Mouse (Mus musculus) CD4-positive, CD25-positive, alpha-beta regulatory T cell, adult 2 months (primary cell): ENCODE measurements around the gene Arhgef11.

Experiments
- DNase-seq: peaks from one replicate; pipeline ENCODE4 v3.0.0-alpha.2; 2012; ENCODE audit warnings: low read depth, low spot score

Arhgef11 gene

DNA sequence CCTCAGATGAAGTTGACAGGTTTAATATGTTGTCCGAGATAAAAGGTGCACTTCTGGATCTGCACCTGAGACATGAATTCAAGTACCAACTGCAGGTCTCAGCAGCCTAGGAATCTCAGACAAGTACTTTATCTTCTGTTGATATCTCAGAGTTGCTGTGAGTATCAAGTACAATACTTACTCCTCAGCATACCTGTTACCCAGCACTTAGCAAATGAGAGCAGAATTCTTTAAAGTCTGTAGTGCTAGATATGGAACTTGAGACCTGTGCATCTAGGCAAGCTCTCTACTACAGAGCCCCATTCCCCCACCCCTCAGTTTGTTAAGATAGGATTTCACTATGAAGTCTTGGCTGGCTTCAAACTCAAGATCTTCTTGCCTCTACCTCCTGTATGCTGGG is 43.9 kb downstream of the Arhgef11 start:
- DNase-seq = no peak

- no peak for DNase-seq
These were observed 101.2 kb downstream of the Arhgef11 start for GRCm38 (mm10) chr3:87718525-87718924.

DNA sequence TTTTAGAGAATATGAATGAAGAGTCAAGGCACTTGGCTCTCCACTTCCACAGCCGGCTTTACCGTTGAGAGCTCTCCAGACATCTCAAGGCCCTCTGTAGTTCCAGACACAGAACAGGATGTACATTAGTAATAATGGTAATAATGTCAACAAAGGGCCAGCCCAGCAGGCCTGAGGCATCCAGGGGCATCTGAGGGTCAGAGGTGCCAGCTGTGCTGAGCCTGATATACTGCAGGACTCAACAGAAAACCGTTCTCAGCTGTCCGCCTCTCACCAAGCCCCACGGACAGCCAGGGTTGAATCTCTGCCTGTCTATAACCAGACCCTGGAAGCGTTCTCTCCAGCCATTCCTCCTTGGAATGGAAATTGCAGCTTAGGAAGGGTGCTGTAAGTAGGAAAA is 107.2 kb downstream of the Arhgef11 start:
- no peak for DNase-seq

DNA sequence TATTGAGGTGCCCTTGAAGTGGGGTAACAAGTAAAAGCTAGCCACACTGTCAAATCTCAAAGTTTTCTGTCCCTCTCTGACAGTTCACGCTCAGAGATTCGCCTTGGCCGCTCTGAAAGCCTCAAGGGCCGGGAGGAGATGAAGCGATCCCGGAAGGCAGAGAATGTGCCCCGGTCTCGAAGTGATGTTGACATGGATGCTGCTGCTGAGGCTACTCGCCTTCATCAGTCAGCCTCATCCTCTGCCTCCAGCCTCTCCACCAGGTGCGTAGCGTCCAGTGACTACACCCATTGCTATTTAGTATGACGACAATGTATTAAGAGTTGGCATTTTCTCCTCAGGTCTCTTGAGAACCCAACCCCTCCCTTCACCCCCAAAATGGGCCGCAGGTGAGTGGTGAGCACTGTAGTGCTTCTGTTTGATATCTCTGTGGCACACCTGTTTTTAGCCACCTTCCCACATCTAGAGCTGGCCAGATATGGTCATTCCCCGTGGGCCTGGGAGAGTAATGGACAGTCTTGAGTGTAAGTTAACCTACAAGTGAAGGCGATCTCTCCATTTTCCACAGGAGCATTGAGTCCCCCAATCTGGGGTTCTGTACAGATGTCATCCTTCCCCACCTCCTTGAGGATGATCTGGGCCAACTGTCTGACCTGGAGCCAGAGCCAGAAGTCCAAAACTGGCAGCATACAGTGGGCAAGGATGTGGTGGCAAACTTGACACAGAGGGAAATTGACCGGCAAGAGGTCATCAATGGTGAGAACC is 108.2 kb downstream of the Arhgef11 start:
- no peak for DNase-seq

- no peak for DNase-seq
These were observed 108.8 kb downstream of the Arhgef11 start for GRCm38 (mm10) chr3:87726191-87726590.

DNA sequence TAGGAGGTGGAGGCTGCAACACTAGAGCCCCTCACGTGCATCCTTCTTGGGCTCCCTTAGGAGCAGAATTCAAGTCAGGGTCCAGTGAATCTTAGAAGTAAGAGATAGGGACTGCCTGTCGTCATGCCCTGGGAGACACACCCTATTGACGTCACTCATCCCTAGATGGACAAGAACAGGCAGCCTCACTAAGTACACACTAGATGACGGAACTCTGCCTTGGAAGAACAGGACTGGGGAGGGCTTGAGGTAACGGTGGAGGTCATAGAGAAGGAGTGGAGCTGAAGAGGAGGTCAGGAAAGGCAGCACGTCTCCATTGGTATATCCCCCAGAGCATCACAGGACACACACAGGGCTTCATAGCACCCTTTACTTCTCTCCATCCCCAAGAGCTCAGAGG is 111.3 kb downstream of the Arhgef11 start:
- DNase-seq = no peak

GRCm38 (mm10) chr3:87733098-87733497 is 115.7 kb downstream of the Arhgef11 start:
- DNase-seq = no peak

DNA sequence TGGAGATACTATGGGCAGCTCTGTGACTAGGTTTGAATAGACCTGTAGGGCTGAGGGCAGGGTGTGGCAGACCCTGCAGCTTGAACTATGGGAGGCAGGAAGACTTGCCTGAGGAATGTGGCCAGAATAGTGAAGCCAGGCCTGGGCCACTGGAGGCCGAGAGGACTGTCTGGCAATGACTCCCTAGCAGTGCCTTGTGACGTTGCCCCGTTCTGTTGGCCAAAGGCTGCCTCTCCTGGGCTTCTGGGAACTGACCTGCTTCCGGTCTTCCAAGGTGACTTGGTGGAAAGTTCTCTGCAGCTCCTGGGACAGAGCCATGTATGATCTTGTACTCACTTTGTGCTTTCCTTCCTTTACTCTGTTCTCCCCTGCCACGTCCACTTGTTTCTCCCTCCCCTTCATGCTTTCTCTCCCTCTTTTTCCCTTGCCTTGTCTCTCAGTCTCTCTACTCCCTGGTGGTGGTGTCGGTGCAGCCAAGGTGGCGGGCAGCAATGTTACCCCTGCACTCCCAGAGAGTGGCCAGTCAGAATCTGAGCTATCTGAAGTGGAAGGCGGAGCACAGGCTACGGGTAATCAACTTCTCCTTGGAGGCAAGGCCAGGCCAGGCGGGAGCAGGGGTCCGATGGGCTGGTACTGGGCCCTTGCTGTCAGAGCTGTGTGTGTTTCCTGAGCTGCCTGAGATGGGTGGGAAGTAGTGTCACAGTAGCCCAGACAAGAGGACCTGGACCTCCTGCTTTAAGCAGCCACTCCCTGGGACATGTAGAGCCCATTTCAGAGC is 116.8 kb downstream of the Arhgef11 start:
- no peak for DNase-seq

GRCm38 (mm10) chr3:87735335-87735734 is 118.0 kb downstream of the Arhgef11 start:
- no peak for DNase-seq

GRCm38 (mm10) chr3:87738906-87739305 is 121.5 kb downstream of the Arhgef11 start:
- no peak for DNase-seq

- no peak for DNase-seq
These were observed 124.7 kb downstream of the Arhgef11 start for GRCm38 (mm10) chr3:87742013-87742412.

DNA sequence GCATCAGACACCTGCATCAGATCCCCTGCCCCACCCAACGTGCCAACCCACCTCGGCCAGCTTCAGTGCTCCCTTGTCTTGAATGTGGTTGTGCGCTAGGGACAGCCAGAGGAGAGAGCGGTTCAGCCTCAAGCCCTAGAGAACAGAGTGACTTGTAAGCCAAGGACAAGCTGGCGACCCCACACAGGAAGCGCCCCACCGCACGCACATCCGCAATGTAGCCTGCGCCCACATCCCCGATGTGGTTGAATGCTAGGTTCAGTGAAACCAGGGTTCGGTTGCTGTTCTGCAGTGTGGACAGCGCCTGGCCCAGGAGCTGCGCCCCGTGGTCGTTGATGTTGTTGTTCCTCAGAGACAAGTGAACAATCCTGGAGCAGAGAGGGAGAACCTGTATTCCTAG is 125.4 kb downstream of the Arhgef11 start:
- peak; percentile 58 for DNase-seq

DNA sequence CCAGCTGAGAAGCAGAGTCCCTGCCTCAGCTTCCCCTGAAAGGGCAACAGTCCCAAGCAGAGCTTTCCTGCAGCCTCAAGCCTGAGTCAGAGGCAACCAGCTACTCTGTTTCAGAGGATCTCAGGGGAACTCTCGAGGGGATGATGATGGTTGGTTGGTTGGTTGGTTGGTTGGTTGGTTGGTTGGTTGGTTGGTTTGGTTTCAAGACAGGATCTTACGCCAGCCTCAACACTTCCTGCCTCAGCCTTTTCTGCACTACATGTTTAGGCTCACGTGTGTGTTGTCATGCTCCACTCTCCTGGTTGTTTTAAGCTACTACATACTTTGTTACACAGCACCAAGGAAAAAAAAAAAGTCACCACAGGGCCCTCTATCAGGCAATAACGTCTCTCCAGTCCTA is 126.6 kb downstream of the Arhgef11 start:
- DNase-seq = peak; percentile 31

DNA sequence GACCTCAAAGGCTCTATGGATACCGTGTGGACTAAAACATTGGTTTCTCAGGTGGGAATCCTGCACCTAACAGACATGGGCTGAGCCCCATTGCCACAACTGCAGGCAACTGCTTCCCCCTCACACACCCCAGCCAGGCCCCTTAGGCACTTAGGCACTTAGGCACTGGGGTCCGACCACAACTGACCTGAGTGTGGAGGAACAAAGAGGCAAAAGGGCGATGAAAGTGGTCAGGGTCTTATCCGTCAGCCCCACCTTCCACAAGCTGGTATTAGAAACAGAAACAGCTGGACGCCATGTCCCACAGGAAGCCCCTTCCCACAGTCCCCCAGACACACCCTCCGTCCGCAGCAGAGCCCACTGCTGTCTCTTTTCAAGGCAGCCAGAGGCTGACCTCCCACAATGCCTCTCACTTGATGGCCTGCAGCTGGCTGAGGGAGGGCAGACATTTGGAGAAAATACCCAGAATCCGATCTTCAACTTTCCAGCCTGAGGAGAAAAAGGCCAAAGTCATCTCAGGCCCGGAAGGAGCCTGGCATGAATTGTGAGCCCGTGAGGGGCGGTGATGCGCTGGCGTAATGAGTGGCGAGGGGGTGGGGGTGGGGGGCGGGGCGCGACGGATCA is 127.8 kb downstream of the Arhgef11 start:
- DNase-seq = no peak

DNA sequence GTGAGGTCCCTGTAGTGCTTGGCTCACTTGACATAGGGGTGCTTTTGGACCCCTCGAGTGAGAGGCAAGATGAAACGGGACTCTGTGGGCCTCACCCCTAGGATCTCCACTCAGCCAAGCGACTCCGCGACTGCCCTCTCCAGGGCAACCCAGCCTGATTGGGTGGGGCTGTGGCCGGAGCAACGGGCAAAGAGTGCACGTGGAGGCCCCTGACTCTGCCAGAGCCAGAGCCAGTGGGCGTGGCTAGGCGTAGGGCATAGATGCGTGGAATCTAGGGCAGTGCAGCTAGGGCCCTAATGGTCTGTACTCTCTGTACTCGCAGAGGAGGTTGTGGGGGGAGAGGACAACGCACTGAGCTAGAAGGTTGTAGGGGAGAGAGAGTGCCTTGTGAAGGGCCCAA is 131.1 kb downstream of the Arhgef11 start, which contains the start of gene Lrrc71:
Lrrc71 (minus strand) TSS at position 195 of the 400 bp plus-strand sequence.
- DNase-seq = no peak

- peak; percentile 80 for DNase-seq
These were observed 131.7 kb downstream of the Arhgef11 start for GRCm38 (mm10) chr3:87749036-87749435.

- no peak for DNase-seq
These were observed 132.6 kb downstream of the Arhgef11 start for GRCm38 (mm10) chr3:87749977-87750376.

DNA sequence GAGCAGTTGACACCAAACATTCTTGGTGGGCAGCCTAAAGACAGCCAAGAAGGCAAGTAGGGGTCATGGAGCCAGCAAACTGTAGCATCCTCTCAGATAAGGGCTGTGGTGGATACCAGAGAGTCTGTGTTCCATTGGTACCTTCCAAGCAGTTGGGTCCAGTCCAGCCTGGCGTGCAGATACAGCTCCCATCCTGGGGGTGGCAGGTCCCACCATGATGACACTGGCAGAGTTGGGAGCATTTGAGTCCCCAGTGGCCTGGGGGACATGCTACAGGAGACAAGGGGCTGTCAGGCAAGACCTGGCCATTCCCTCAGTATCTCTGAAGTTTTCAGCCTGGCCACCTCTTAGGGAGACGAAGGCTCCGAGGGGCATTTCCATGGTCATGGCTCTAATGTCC is 135.2 kb downstream of the Arhgef11 start:
- DNase-seq = no peak

DNA sequence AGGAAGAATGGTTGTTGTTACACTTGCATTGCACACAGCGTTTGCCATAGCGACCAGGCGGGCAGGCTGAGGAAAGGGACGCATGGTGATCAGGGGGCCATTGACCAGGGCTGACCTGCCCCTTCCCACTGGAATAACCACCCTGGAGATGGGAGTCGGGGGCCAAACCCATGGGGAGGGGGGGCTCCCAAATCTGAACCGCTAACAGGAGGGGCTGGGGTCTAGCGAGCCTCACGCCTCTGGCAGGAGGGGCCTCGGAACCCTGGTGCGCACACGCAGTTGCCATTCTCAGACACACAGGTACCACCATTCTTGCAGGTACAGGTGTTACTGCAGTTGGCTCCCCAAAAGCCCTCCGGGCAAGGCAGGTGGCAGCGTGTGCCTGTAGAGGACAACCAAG is 136.5 kb downstream of the Arhgef11 start:
- DNase-seq = no peak

DNA sequence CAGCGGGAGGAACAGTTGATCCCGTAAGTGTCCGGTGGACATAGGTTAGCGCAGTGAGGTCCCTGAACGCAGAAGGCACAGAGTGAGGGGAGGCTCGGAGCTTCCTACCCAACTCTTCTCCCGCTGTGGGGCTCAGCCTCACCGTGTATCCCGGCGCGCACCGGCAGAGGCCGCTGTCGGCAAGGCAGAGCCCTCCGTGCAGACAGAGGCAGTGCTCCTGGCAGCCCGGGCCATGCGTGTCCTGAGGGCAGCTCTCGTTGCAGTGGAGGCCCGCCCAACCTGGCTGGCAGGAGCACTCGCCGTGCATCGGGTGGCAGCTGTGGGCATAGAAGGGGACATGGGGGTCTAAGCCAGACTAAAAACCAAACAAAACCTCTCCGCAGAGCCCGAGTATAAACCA is 138.6 kb downstream of the Arhgef11 start:
- DNase-seq = peak; percentile 88

DNA sequence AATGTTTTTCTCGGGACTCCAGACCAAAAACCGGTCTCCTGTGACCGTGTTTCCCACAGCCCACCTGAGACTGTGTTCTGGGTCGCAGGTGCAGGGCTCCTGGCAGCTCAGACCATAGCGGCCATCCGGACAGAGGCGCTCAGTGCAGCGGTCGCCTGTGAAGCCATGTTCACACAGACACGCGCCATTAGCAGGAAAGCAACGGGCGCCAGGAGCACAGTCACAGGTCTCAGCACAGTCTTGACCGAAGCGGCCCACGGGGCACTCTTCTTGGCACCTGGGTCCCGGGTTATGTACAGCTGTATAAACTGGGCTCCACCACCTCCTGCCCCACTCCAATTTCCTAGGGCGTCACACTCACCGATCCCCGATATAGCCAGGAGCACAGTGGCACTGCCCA is 139.1 kb downstream of the Arhgef11 start:
- DNase-seq = no peak

GRCm38 (mm10) chr3:87758641-87759040 is 141.3 kb downstream of the Arhgef11 start:
- DNase-seq = no peak
